Mouse (Mus musculus) forelimb bud, embryonic 11.5 days (tissue): Measurements from ENCODE around the gene Lmntd1.
A peak's percentile ranks its signal among the peaks of the same experiment; 100 is the strongest.

Source experiments
- DNase-seq: peaks from one replicate; pipeline ENCODE4 v3.0.0-alpha.2; 2012; ENCODE audit warnings: low read depth, low spot score

Lmntd1 gene

DNA sequence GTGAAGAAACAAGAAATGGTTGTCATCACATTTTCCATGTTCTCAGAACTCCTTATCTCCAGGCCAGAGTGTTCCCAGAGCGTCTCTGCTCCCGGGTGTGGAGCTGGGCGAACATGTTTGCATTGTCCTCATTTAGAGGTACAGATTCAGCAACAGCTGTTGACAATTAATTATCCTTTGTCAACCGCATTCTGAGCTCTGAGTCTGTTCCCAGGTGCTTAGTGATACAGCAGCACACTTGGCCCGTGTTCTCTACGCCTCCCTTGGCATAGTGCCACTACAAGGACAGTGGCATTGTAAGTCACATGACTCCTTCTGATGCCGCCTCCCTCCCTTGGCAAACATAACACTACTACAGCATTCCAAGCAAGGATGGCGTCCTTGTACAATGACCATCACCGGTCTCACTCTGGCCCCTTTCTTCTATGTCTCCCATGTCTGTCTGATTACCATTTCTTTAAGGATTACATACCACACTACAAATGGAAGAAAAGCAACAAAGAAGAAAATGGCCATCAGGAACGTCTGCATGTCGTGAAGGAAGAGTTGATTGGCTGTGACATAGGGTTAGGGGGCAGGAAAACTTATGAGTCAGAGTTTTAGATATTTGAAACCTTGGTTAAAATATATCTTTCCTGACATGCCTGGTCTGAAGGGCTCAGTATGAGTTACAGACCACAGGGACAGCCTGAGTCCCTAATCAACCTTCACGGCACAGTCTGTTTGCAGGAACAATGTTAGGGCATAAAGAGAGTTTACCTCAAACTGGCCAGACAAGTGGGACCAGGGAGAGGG is 231.3 kb downstream of the Lmntd1 start:
- DNase-seq: no peak

DNA sequence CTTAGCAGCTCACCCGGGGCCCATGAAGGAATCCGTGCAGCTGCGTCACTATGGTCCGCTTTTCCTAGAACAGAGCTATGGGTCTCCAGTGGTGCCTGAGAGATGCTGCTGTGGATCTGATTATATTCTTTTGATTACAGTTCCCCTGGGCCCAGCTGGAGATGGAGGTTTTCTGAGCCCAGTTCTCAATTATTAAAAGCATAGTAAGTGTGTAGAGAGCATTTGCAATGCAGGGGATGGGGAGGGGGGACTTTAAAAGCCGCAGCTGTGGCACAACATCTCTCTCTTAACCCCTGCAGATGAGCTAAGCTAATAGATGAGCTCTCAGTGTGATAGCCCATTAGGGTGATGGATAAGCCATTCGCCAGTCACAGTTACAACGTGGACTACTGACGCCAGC is 233.2 kb downstream of the Lmntd1 start:
- DNase-seq: no peak

DNA sequence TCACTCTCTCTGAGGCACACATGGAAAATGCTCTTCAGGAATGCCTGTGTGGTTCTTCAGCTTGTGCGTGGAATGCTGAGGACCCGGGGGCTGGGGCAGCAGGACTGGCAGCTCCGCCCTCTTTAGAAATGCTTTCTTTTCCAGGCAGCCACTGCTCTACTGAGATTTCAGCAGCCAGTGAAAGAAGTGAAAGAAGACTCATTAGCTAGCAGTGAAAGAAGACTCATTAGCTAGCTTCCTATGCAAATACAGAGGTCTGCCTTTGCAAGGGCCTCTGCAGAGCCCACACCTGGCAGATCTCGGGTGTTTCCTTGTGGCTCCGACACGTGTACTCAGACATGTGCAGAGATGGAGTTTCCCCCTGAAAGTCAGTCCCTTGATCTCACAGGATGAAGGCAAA is 234.9 kb downstream of the Lmntd1 start:
- no peak for DNase-seq

DNA sequence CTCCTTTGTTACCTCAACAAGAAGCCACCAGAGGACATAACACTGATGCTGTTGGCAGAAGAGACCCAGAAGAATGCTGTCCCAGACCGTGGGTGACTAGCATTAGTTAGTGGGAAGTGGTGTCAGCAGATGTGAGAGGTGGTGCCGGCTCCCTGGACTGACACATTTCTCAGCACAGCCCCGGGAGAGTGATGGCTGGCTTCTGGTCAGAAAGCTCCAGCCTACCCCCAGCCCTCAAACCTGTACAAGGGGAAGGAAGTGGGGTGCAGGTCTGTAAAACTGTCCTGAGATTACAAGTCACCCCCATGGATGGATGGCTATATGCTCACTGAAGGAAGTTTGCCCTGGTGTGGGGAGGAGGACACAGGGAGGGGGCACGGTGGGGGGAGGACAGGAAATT is 235.4 kb downstream of the Lmntd1 start:
- DNase-seq: no peak

DNA sequence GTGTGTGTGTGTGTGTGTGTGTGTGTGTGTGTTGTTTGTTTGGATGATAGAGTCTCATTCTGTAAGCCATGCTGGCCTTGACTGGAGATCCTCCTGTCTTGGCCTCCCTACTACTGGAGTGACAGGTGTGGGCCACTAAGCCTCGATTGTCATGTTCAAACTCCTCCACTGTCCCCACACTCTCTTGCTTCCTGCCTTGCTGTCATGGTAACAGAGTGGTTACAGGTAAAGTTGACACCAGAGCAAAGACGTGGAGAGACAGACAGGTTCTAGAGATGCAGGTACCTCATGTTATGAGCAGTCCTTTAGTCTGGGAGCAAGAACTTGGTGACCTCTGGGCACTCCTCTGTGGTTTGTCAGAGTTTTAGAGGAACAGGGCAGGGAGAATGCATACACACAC is 239.7 kb downstream of the Lmntd1 start:
- no peak for DNase-seq

DNA sequence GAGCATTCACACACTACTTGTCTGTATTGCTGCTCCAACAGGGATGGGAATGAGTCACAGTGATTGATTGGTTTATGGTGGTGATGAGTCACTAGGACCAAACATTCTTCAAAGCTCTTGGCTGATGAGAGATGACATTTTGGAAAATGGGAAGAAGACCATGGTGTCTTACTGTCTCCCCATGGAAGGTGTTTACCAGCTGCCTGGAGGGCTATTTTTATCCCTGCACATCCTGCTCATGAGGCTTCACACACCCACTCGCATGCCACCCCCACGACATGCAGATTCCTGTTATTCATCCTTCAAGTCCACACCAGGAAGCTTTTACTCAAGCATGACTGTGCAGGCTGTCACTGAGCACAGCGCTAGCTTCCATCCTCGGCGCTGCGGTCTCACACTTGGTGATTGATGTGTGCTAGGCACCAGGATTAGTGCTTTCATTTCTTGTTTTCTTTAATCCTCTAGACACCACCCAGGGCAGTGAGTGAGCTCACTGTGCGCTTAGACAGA is 240.4 kb downstream of the Lmntd1 start:
- DNase-seq: no peak

DNA sequence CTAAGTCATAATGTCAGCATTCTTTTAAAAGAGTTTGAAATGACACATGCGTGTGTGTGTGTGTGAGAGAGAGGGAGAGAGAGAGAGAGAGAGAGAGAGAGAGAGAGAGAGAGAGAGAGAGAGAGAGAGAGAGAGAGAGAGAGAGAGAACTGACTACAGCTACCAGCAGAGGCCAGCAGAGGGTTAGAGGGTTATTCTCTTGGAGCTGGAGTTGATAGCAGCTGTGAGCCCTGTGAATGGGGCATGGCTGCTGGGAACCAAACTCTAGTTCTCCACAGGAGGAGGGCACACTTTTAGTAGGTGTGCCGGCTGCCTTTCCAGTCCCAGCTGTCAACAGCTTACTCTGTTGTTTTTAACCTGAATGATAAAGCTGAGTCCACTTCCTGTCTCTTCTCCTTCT is 242.1 kb downstream of the Lmntd1 start:
- DNase-seq: no peak

DNA sequence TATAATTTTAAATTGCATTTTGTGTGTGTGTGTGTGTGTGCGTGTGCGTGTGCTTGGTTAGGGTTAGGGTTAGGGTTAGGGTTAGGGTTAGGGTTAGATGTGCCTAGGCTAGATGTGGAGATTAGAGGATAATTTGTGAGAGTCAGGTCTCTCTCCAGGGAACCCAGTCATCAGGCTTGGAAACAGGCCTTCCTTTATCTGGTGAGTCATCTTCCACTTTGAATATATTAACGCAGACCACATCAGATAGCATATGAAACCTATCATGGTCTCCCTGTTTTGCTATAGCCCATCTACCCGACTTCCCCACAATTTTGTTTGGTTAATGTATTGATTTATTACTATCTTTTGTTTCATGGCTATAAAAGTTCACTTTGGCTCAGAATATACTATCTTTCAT is 242.5 kb downstream of the Lmntd1 start:
- no peak for DNase-seq

DNA sequence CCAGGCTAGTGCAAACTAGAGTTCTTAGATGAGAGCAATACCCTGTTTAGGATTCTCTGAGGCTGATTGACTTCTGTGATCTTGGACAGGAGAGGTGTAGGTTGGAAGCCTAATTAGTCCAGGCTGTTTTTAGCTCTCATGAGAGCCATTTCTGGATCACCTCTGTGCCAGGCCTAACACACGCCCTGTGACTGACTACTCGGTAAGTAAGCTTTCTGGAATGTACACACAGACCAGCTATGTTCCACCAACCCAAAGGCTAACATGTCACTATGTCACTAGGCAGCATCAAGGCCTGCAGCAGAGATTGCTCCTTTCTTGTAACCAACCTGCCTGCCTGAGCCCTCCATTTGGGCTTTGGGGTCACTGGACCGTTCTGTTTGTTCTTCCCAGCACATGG is 243.8 kb downstream of the Lmntd1 start:
- no peak for DNase-seq

DNA sequence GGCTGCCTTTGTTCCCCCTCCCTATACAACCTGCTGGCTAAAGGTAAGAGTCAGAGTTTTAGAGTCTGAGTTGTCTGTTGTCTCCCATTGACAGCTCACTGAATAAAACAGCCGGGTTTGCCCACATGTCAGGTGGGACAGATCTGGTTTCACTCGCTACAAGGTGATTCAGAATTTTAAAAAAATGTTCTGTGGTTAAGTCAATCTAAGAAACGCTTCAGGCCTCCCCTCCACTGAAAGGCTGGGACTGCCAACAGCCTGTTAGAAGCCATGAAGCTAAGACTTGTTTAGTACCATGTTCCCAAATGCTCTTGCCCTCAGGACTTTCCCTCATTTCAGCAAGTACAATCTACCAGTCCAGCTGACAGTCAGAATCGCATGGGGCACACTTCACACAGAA is 244.8 kb downstream of the Lmntd1 start:
- DNase-seq: no peak

DNA sequence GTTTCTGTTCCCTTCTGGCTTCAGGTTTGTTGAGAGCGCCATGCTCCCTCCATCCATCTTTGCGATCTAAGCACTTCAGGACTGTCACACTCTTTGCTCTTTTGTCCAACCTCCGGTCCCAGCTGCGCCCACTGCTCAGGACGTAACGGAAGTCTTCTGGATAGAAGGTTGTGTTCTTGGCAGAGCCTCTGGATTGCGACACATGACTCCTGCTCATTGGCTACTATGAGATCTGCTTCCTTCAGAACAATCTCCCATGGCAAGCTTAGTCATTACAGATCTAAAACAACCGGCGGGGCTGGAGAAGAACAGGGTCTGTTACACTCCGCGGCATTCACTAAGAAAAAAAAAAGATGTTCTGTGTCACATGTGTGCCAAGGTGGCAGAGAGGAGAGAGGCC is 247.6 kb downstream of the Lmntd1 start:
- DNase-seq: no peak

DNA sequence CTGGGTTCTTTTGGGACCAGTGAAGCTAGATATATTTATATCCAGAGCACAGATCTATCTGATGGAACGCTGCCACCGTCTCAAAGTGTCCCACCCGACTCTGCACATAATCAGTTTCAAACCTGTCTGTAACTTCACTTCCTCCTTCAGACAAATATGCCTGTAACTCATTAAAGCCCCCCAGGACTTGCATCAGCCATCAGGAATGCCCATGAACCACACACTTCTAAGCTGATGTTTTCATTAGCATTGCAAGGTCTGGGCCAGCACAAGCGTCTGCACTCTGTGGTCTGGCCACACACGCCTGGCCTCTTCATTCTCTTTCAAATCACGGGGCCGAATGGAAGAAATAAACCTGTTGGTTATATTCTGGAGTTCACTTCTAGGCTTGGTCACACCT is 250.4 kb downstream of the Lmntd1 start:
- DNase-seq: no peak

DNA sequence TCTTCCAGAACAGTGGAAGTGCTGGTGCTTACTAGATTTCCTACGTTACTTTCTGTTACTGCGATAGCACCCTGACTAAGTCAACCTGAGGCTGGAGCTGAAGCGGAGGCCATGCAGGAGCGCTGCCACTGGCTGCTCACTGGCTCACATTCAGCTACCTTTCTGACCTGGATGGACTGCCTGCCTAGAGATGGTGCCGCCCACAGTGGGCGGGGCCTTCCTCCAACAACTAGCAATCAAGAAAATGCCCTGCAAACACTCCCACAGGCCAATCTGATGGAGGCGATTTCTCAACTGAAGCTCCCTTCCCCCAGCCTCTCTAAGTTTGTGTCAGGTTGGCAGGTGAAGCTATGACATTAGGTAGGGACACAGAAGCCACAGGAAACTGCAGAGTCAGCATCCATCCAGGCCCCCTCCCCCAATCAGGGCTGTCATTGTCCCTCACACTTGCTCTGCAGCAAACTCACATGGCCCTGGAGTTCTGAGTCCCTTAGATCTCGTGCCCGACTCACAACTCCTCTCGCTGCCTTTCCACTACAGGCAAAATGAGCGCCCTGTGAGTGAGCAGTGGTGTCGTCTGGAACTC is 252.9 kb downstream of the Lmntd1 start:
- no peak for DNase-seq

DNA sequence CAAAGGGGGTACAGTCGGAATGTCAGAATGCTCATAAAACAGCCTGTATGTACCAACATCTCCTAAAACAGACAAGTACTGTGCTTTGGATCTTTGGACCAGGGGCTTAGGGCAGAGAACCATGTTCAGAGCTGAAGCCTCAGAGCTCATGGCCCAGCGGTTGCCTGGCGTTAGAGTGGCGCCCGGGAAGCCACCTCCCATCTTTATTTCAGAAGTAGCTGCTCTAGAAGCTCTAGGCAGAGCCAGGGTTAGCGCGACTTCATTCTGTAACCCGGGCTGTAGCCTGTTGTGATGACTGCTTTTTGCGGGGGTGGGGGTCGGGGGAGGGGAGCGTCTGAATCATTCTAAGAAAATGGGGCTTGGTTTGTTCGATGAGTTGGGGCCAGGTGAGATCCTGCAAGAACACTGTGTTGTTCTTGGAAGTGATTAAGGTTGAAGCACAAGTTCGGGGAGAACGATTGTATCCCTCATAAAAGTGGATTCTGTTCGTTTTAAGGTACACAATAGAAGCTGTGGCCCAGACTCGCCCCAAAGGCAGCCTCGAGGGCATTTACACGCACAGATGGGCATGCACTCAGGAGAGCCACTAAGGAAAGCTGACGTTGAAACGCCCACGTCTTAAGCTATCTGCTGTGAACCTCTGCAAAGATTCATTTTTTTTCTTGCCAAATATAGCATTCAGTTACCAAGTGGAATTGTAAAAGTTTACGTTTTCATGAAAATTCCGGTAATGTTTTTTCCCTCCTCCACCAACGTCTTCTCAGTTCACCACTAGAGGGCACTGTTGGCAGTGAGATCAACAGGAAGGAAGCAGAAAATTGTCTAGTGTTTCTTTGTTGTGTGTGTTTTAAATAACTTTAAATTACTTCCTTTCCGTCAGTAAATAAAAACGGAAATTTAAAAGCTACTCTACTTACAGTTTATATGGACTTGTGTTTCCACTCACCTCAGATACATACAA is 254.4 kb downstream of the Lmntd1 start:
- peak; percentile 86 for DNase-seq

DNA sequence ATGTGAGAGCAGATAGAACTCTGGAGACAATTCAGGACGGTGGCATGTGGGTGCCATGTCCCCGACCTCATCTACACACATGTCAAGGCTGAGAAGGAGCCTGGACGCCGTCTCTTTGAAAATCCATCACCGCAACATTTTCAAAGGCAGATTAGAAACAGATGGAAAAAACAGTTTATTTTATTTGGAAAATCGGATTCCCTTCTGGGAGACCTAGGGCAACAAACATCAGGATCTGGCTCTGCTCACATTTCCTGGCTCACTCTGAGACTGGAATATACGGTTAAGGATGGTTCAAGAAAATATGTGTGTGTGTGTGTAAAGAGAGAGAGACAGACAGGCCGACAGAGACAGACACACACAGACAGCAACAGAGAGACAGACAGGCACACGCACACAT is 256.1 kb downstream of the Lmntd1 start:
- DNase-seq: no peak

DNA sequence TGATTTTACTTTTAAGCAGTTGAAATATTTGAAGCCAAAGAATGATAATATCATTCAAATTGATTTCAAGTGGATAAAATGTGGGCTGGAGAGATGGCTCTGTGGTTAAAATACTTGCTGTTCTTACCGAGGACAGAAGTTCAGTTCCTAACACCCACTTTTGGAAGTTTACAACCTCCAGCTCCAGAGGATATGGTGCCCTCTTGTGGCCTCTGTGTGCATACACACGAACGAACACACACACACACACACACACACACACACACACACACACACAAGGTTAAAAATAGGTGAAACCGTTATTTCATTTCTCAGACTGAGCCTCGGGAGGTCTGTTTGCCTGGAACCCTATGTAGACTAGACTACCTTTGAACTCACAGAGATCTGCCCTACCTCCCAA is 260.3 kb downstream of the Lmntd1 start:
- no peak for DNase-seq

DNA sequence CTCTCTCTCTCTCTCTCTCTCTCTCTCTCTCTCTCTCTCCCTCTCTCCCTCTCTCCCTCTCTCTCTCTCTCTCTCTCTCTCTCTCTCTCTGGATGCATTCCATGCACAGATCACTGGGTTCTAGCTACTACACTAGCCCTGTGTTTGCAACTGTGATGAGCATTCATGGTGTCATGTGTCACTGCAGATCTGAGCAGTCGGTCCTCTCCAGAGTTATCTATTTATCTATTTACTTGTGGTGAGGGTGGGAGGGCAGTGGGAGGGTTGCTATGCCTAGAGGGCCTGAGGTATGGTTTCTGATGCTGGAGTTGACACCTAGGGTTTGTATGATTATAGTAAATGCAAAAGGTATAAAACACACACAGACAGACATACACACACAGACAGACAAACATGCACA is 261.4 kb downstream of the Lmntd1 start:
- no peak for DNase-seq

DNA sequence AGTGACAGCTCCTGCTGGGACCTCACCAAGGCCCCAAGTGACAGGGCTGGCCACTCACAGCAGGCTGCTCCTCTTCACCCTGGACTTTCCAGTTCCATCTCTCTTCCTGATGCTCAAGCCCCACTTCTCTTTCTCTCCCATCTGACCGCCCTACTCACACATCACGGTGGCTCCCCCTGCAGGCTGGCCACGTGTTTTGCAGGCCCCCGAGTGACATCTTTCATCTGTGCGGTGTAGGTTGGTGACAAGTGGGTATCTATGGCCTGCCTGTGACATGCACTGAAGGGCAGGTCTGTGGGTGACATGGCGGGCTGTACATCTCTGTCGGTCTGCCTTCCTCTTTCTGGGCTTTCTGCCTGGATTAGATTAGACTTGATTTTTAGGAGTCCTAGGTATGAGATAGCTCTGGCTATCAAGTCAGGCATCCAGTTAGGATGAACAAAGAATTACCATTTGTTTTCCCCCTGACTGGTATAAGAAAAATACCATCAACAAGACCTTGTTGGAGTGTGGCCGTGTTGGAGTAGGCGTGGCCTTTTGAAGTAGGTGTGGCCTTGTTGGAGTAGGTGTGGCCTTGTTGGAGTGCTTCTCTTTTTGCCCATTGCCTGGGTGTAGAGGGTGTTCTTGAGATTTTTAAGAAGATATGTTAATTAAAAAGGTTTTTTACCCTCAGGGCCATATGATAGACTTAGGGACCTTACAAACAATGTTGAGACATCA is 265.8 kb downstream of the Lmntd1 start:
- DNase-seq: no peak

DNA sequence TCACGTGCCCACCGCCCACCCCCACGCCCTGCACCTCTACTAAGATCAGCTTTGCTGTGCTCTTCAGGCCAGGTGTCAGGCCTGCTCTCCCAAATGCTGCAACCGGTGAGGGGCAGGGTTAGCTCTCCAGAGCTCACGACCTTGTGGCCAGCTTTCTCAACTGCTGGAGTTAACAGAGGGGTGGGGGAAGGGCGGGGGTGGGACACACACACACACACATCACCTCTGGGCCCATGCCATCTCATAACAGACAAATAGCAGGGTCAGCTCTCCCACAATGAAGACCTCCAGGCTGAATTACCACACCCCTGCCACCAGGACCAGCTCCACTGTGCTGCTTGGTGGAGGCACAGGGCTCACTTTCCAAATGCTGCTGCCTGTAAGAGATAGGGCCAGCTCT is 266.5 kb downstream of the Lmntd1 start:
- no peak for DNase-seq

DNA sequence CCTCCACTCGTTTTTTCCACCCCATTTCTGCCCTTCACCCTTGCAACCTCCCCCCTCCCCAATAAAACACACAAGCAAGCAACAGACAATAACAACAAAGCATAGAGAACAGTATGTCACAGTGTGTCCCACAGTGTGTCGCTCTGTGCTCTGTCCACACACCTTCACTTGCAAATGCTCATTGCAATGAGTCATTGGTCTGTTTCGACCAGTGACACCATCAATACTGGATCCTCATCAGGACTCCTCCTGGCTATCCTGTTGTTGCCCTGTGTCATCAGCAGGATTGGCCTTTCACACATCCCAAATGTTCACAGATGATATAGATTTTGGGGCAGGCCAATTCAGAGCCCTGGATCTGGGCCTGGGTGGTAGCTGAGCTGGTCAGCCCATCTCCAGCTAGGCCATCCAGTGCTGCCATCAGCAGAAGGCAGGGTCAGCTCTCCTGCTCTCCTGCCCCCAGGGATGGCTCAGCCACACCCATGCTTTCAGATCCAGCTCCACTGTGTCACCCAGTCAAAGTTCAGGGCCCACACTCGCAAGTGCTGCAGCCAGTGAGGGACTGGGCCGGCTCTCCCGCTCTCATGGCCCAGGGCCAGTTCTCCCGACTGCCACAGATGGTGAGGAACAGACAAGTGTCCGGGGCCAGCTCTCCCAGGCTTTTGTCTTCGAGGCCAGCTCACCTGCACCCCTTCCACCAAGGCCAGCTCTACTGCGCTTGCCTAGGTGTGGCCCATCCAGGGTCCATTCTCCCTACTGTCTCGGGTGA is 267.1 kb downstream of the Lmntd1 start:
- no peak for DNase-seq

DNA sequence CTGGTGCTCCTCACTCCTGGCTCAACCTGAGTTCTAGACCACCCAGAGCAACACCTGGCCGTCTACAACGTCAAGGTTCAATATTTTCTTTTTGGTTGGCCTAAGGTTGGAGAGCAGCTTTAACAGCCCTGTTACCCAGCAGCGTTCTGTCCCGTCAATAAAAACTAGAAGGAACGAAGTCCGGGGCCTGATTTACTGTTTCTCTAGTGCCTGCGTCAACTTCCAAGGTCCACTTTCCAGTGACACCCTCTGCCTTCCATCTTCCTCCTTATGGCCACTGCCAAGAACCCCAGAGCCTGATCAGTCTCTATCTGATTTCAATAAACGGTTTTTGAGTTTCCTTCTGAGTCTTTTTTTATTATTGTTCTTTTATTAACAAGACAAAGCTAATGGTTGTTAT is 267.8 kb downstream of the Lmntd1 start:
- no peak for DNase-seq
